Mouse (Mus musculus) left cerebral cortex, adult 18-20 months (tissue): Measurements from ENCODE around the gene Cnga4. TPM values are rescaled to one million over a fixed set of nuclear protein-coding genes. Genes with fewer than 3 reads are reported as not detected.
"Not testable (repeated sequence)": the region's sequence is repeated elsewhere in the genome, so short reads cannot be mapped to it uniquely, and the experiment has no call there.

ENCODE experiments used
- DNase-seq, 2 experiments: peaks; one replicate each; pipeline ENCODE4 v3.0.0; 2021 to 2022; ENCODE audit warnings: low spot score in 2 of 2, mixed read lengths in 1 of 2
- long read RNA-seq, 2 experiments: library from polyadenylated mRNA; stranded (forward); transcript quantifications; one replicate each; pipeline ENCODE4 v2.0.0; 2021
- total RNA-seq, 2 experiments: library from RNA; stranded (reverse); gene quantifications; 2 replicates each; pipeline ENCODE4 v1.2.3; 2021

Gene Cnga4
- total RNA-seq: 1 to 10 TPM; 1.1 to 1.2 TPM
- long read RNA-seq, experiment 1, partial matches to known transcripts: 0 of 1 reads
- long read RNA-seq, experiment 1, other reads (novel, unspliced or antisense): 1 of 1 reads
- long read RNA-seq, experiment 2: 0 reads

- no peak for DNase-seq
Observed at GRCm38 (mm10) chr7:105404268-105404667, at the start of gene Cnga4. Gene Cnga4, plus strand, starts transcription at chr7:105404568.

DNA sequence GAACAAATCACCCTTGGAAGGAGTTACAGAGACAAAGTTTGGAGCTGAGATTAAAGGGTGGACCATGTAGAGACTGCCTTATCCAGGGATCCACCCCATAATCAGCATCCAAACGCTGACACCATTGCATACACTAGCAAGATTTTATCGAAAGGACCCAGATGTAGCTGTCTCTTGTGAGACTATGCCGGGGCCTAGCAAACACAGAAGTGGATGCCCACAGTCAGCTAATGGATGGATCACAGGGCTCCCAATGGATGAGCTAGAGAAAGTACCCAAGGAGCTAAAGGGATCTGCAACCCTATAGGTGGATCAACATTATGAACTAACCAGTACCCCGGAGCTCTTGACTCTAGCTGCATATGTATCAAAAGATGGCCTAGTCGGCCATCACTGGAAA is 48.3 kb upstream of the Cnga4 start:
- DNase-seq: not testable (repeated sequence)

DNA sequence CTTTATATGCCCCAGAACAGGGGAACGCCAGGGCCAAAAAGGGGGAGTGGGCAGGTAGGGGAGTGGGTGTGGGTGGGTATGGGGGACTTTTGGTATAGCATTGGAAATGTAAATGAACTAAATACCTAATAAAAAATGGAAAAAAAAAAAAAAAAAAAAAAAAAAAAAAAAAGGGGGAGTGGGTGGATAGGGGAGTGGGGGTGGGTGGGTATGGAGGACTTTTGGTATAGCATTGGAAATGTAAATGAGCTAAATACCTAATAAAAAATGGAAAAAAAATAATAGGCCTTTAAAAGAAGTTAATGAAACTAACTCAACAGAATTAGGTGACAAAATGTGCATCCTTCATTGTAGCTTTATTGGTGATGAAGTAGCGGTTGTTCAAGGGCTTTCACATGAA is 47.9 kb upstream of the Cnga4 start:
- DNase-seq: not testable (repeated sequence)

DNA sequence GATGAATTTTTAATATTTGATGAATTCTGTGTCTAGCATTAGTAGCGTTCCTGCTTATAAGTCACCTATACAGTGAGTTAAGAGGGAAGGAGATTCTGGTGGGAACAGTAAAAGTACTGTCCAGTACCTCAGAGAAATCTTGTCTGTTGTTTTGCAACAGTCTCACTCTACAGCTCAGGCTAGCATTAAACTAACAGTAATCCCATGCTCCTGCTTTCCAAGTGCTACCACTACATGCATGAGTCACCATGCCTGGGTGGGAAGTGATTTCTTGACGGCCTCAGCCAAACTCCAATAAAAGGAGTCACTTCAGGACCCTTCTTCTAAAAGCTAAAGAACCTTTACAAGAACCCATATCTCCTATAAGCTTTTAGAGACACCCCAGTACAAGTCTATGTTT is 42.7 kb upstream of the Cnga4 start:
- DNase-seq: no peak

DNA sequence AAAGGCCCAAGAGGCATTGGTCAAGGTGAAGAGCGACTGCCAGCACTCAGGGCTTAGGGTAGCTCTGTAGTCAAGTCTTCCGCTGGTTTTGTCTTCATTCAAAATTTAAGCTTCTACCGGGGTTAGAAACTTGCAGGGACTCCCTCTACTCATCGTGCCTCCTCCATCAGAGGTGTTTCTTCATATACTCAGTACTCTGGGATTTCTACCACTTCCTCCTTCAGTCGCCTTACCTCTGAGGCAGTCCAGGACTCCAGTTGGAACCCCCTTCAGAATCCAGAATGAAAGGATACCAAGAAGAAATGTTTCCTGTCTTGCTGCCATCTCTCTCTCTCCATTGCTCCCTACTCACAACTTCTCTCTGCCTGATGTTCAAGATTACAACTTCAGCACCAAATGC is 37.1 kb upstream of the Cnga4 start:
- no peak for DNase-seq

GRCm38 (mm10) chr7:105367930-105368329 is 36.4 kb upstream of the Cnga4 start, which contains the start of gene Olfr692:
Gene Olfr692, plus strand, starts transcription at chr7:105368230.
- DNase-seq: no peak

- no peak for DNase-seq
Observed at GRCm38 (mm10) chr7:105368521-105368920, 35.8 kb upstream of the Cnga4 start.

DNA sequence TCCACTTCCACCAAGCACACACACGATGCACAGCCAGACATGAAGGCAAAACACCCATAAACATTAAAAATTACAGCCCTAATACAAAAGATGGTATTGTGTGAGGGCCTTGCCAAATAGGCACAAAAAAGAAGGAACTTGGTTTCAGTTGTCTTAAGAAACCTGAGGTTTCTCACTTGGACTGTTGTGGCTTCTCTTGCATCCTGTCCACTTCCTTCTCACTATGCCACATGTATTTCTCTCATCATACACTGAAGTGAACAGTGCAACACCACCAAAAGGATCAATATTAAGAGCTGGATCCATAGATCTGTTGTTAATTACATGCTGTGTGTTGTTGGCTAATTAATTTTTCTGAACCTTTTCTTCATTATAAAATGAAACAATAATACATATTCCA is 31.5 kb upstream of the Cnga4 start:
- no peak for DNase-seq

DNA sequence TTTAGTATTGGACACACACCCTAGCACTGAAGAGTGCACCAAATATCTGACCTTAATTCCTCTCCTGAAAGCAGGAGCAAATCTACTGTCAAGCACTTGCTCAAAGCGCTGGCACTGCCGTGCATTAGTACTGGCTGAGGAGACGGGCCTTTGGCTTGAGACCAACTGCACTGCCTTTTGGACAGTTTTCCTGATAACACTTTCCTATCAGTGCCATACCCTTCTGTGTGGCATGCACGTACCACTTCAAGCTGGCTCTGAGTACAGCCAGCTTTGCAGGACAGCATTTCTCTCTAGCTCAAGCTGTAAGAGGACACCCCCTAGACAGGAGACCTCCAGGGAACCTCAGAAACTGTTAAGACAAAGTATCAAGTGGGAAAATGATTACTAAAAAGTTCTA is 30.9 kb upstream of the Cnga4 start:
- DNase-seq: no peak

- no peak for DNase-seq
Observed at GRCm38 (mm10) chr7:105373976-105374375, 30.4 kb upstream of the Cnga4 start.

GRCm38 (mm10) chr7:105374866-105375265 is 29.5 kb upstream of the Cnga4 start, which contains the start of gene Gm5901:
Gene Gm5901, plus strand, starts transcription at chr7:105375038.
- no peak for DNase-seq

DNA sequence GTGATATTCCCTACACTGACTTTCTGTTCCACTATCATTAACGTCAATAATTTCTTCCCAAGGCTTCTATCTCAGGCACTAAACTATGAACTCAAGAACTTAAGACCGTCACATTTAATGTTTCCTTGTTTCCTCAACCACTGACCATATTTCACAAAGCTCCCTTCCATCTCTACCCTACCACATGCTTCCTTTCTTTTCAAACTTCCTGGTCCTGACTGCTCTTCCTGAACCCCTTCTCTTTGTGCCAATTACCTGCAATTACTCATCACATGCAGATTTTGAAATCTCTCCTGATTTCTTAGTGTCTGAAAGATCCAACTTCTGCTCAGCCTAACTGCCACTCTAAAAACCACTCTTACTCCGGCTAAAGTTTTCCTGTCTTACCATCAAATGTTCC is 24.0 kb upstream of the Cnga4 start:
- DNase-seq: no peak

DNA sequence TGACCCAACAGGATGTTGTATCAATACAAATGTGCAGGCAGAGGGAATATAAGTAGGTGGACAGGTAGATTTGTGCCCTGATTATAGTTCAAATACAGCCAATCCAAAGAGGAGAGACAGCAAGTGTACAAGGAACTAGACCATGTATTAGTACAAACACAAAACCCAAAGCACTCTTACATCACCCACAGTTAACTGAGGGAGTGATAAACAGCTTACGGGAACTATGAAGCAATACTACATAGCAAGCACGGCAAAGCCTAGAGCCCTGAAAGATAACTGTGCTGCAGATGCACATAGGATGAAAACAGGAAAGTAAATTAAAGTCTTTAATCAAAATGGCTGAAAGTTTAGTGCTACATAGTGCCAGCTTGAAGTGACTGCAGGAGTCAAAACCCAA is 16.7 kb upstream of the Cnga4 start:
- no peak for DNase-seq

GRCm38 (mm10) chr7:105390236-105390635 is 14.1 kb upstream of the Cnga4 start:
- no peak for DNase-seq

DNA sequence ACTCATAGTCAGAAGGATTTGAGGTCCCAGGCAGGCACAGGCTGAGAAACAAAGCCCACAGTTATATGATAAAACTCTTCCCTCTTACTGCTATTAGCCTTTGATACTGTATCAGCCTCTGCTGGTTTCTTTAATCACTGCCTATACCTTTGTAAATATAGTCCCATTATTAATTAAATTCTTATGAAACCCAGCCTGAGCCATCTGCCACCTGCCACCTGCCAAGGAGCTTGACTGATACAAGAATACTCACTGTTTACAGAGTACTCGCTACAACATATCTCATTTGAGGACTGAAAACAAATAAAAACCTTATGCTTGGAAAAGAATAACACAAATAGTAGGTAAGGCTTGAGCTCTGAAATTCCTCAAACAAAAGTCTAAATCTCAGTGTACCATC is 9.8 kb upstream of the Cnga4 start:
- DNase-seq: no peak

GRCm38 (mm10) chr7:105395131-105395820 is 9.1 kb upstream of the Cnga4 start:
- no peak for DNase-seq

DNA sequence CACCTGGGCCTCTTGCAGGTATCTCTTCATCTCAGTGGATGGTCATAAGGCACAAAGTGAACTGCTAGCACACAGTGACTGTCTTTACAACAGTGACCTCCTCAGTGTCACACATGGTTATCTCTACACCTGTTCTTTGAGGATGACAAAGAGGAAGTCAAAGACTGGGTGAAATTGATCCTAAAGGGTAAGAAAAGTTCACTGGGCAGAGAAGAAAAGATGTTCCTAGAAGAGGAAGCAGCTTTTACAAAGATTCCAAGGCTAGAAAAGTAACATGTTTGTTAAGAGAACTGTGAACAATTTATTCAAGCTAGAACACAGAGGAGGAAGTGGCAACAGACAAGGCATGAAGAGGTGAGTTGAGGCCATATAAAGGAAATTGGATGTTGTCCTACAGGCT is 8.2 kb upstream of the Cnga4 start:
- no peak for DNase-seq

GRCm38 (mm10) chr7:105399058-105399934 is 5.1 kb upstream of the Cnga4 start:
- DNase-seq: no peak

- peak; percentile 99 to 100 for DNase-seq
Observed at GRCm38 (mm10) chr7:105399935-105400624, 4.3 kb upstream of the Cnga4 start, which contains the start of gene Fam160a2. Gene Fam160a2, minus strand, starts transcription at chr7:105400054.

DNA sequence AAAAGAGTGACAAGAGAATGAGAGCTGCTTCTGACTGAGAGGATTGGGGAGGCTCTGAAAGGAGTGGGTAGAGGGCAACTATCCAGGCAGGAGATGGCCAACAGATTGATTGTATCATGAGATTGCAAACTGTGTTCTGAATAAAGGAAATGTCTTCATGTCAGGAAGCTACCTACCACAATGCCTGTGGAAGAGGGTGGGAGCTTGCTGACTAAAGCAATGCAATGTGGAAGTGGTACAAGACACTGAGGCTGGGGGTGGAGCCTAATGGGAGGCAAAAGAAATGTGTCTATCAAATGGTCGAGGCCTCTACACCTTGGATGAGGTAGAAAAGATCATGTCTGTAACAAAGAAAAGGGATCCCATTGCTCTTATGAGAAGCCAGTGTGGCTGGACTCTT is 2.0 kb downstream of the Cnga4 start:
- no peak for DNase-seq

DNA sequence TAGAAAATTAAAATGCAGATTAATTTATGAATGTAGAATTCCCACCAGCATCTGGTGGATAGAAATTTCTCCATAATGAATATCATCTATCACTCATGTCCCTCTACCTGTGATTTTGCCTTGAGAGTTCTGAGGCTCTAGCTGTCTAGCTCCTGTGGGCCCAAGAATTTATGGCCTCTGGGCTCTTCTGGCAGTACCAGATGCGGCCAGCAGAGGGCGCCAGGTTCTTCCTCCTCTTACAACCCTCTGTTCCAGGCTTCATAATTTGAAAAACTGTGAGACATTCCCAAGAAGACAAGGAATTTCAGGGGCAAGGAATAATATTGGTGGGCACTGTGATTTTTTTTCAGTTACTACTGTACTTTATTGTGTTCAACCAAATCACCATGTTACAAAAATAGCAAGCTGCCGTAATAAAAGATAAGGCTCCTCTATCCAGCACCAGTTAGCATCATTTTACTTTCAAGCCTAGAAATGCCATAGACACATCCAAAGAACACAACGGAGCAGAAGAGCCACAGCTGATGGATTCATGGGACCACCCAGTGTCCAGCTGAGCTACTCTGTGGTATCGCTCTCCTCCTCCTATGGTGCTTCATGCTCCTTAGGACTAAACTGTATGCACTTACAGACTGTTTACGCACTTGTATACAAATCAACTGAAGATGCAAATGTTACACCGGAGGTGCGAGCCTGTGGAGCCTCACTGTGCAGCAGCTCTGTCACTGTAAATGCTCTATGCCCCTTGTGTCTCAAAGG is 7.7 kb downstream of the Cnga4 start:
- peak; percentile 88 to 90 for DNase-seq
